Mouse (Mus musculus) lung, adult 2 months (tissue): Measurements from ENCODE around the gene Mr1.

ENCODE experiments used
- CTCF ChIP-seq: fragments of 200-500 bp; IDR thresholded peaks from 2 replicates; pipeline ENCODE4 v1.5.1; 2011; ENCODE audit warnings: mild to moderate bottlenecking, low read length, control low read depth; ENCODE audit not compliant: insufficient read depth
- POLR2A ChIP-seq: fragments of 200-500 bp; IDR thresholded peaks from 2 replicates; pipeline ENCODE4 v1.6.1; 2011; ENCODE audit warnings: low read depth, mild to moderate bottlenecking, control low read depth, low read length, borderline replicate concordance; ENCODE audit errors: extremely low read depth

GRCm38 (mm10) chr1:155124397-155124796, 22.2 kb downstream of the Mr1 start:
- no peak for TF ChIP-seq POLR2A
- TF ChIP-seq CTCF, result no peak
